Mouse (Mus musculus) spleen, postnatal 14 days (tissue): ENCODE results near the gene Abca7.

Source experiments
- DNase-seq, 2 experiments: peaks; one replicate each; pipeline ENCODE4 v3.0.0; 2021 to 2022; ENCODE audit warnings: low spot score in 2 of 2

Gene Abca7

GRCm38 (mm10) chr10:79974087-79974486 lies 22.2 kb upstream of the Abca7 start:
- no peak for DNase-seq

GRCm38 (mm10) chr10:79974668-79975067 lies 21.6 kb upstream of the Abca7 start:
- no peak for DNase-seq

- no peak for DNase-seq
Observed at GRCm38 (mm10) chr10:79976071-79976721, 20.1 kb upstream of the Abca7 start.

- no peak for DNase-seq
Observed at GRCm38 (mm10) chr10:79976722-79977107, 19.6 kb upstream of the Abca7 start.

- no peak for DNase-seq
Observed at GRCm38 (mm10) chr10:79977324-79977723, 19.0 kb upstream of the Abca7 start.

GRCm38 (mm10) chr10:79978061-79978460 lies 18.2 kb upstream of the Abca7 start:
- DNase-seq: no peak

- no peak for DNase-seq
Observed at GRCm38 (mm10) chr10:79979401-79980155, 16.7 kb upstream of the Abca7 start.

- DNase-seq: no peak
Observed at GRCm38 (mm10) chr10:79983205-79983604, 13.1 kb upstream of the Abca7 start.

GRCm38 (mm10) chr10:79983670-79984069 lies 12.6 kb upstream of the Abca7 start:
- peak; percentile 52 to 57 for DNase-seq

GRCm38 (mm10) chr10:79984195-79984816 lies 12.0 kb upstream of the Abca7 start, which contains the start of gene Tmem259:
TSS of gene Tmem259 (minus strand) at chr10:79984330.
- peak; percentile 79 to 81 for DNase-seq

- peak; percentile 85 to 88 for DNase-seq
Observed at GRCm38 (mm10) chr10:79984871-79985270, 11.4 kb upstream of the Abca7 start.

GRCm38 (mm10) chr10:79985334-79986231 lies 10.7 kb upstream of the Abca7 start:
- peak; percentile 64 to 72 for DNase-seq

GRCm38 (mm10) chr10:79986232-79986878 lies 9.9 kb upstream of the Abca7 start:
- DNase-seq: peak in 1 of 2 experiments; percentile 48

GRCm38 (mm10) chr10:79986963-79987362 lies 9.3 kb upstream of the Abca7 start:
- DNase-seq: peak; percentile 86 to 92

- no peak for DNase-seq
Observed at GRCm38 (mm10) chr10:79987771-79988505, 8.4 kb upstream of the Abca7 start.

GRCm38 (mm10) chr10:79988506-79989271 lies 7.6 kb upstream of the Abca7 start, which contains the start of gene Cnn2:
TSS of gene Cnn2 (plus strand) at chr10:79988584.
- peak in 1 of 2 experiments; percentile 49 for DNase-seq

- DNase-seq: no peak
Observed at GRCm38 (mm10) chr10:79989272-79989786, 7.0 kb upstream of the Abca7 start.

GRCm38 (mm10) chr10:79989870-79990269 lies 6.4 kb upstream of the Abca7 start:
- no peak for DNase-seq

GRCm38 (mm10) chr10:79991099-79991498 lies 5.2 kb upstream of the Abca7 start:
- DNase-seq: no peak
